Mouse (Mus musculus) G1E (cell line): ENCODE results near the gene Sorl1. TPM values are rescaled to one million over a fixed set of nuclear protein-coding genes. Genes with fewer than 3 reads are reported as not detected.

Experiments used
- ATAC-seq: 2 replicates; pipeline ENCODE4 v1.8.0; 2016; ENCODE audit warnings: mild to moderate bottlenecking; ENCODE audit not compliant: insufficient number of reproducible peaks, poor library complexity, low FRiP score, severe bottlenecking; ENCODE audit errors: extremely low read depth
- DNase-seq: peaks from one replicate; pipeline ENCODE4 v3.0.0; 2012; ENCODE audit warnings: low spot score
- H3K27me3 ChIP-seq: 2 replicates; pipeline ENCODE4 v1.6.1; 2012; ENCODE audit warnings: mild to moderate bottlenecking, low read length, inconsistent platforms; ENCODE audit not compliant: insufficient read depth
- H3K36me3 ChIP-seq: replicated peaks from 2 replicates; pipeline ENCODE3; 2012; ENCODE audit warnings: mild to moderate bottlenecking, inconsistent platforms
- H3K4me1 ChIP-seq: 2 replicates; pipeline ENCODE4 v1.6.1; 2012; ENCODE audit warnings: low read depth, low read length, inconsistent platforms, mixed read lengths; ENCODE audit not compliant: insufficient read depth
- H3K4me3 ChIP-seq: 2 replicates; pipeline ENCODE4 v1.5.1; 2012; ENCODE audit warnings: low read depth, mild to moderate bottlenecking, inconsistent platforms, low read length, moderate library complexity, mixed read lengths
- H3K9me3 ChIP-seq: replicated peaks from 2 replicates; pipeline ENCODE4 v1.6.1; 2012; ENCODE audit warnings: inconsistent platforms
- CTCF ChIP-seq: IDR thresholded peaks from 2 replicates; pipeline ENCODE4 v1.5.1; 2012; ENCODE audit warnings: low read depth, low read length, inconsistent platforms, mixed read lengths
- GATA1 ChIP-seq: IDR thresholded peaks from 2 replicates; pipeline ENCODE4 v1.6.1; 2012; ENCODE audit warnings: borderline replicate concordance, low read length, inconsistent platforms, mixed read lengths
- GATA2 ChIP-seq: IDR thresholded peaks from 2 replicates; pipeline ENCODE4 v1.6.1; 2012; ENCODE audit warnings: low read depth, low read length, inconsistent platforms, borderline replicate concordance
- POLR2AphosphoS5 ChIP-seq: IDR thresholded peaks from 2 replicates; pipeline ENCODE4 v1.6.1; 2012; ENCODE audit warnings: low read depth, low read length, inconsistent platforms; ENCODE audit not compliant: insufficient replicate concordance
- TAL1 ChIP-seq: conservative IDR thresholded peaks from 2 replicates; pipeline ENCODE4 v1.6.1; 2012; ENCODE audit warnings: low read depth, low read length, inconsistent platforms, mixed read lengths
- polyA plus RNA-seq: library from polyadenylated mRNA; stranded (reverse); fragments of >175 nt; gene quantifications from 2 replicates; pipeline ENCODE4 v1.2.3, GENCODE M21; 2012
- total RNA-seq, 2 experiments: library from RNA; stranded (forward) in 1 of 2; stranded (reverse) in 1 of 2; fragments of 200-1000 nt in 1 of 2; fragments of >200 nt in 1 of 2; fragmentation: Nextera tagmentation in 1 of 2; gene quantifications; 2 replicates each; pipeline ENCODE4 v1.2.3; 2014 to 2017

Gene Sorl1
- total and polyA plus RNA-seq, 3 experiments, result under 0.01 to 0.05 TPM; not detected in 1

- no peak for TF ChIP-seq TAL1
- TF ChIP-seq GATA2, result no peak
- no peak for TF ChIP-seq POLR2AphosphoS5
- no peak for TF ChIP-seq GATA1
- TF ChIP-seq CTCF, result no peak
- H3K4me3 ChIP-seq, result no peak overlapping the region
- no peaks in the 10 kb centered on the region; the same call in 1 of the 2 replicates for H3K27me3 ChIP-seq
- H3K36me3 ChIP-seq, result no peaks in the 10 kb centered on the region
- no peaks in the 10 kb centered on the region for H3K4me1 ChIP-seq
- ATAC-seq (no peak), DNase-seq (no peak)
- H3K9me3 ChIP-seq, result peaks cover 8% of the 10 kb centered on the region
These were observed 1.3 kb upstream of the Sorl1 start for GRCm38 (mm10) chr9:42125262-42125982.

- TF ChIP-seq GATA2, result no peak
- TF ChIP-seq CTCF, result no peak
- no peak for TF ChIP-seq GATA1
- no peak for TF ChIP-seq POLR2AphosphoS5
- H3K36me3 ChIP-seq, result no peaks in the 10 kb centered on the region
- H3K9me3 ChIP-seq, result peaks cover 8% of the 10 kb centered on the region
- H3K27me3 ChIP-seq, result no peaks in the 10 kb centered on the region; the same call in 1 of the 2 replicates
- DNase-seq, result no peak
- H3K4me3 ChIP-seq, result no peak overlapping the region
- ATAC-seq, result no peak
- no peaks in the 10 kb centered on the region for H3K4me1 ChIP-seq
These were observed 893 bp downstream of the Sorl1 start for GRCm38 (mm10) chr9:42123204-42123603.

GRCm38 (mm10) chr9:42122441-42122840, 1.7 kb downstream of the Sorl1 start:
- Histone ChIP-seq H3K4me3 (no peak overlapping the region), H3K9me3 (peaks cover 8% of the 10 kb centered on the region), H3K36me3 (no peaks in the 10 kb centered on the region), H3K27me3 (no peaks in the 10 kb centered on the region; the same call in 1 of the 2 replicates), H3K4me1 (no peaks in the 10 kb centered on the region)
- TF ChIP-seq GATA2 (no peak), TAL1 (no peak), GATA1 (no peak), POLR2AphosphoS5 (no peak), CTCF (no peak)
- no peak for ATAC-seq
- DNase-seq, result no peak

GRCm38 (mm10) chr9:42121631-42122354, 2.3 kb downstream of the Sorl1 start:
- H3K36me3 ChIP-seq, result no peaks in the 10 kb centered on the region
- no peaks in the 10 kb centered on the region for H3K4me1 ChIP-seq
- H3K9me3 ChIP-seq, result peaks cover 8% of the 10 kb centered on the region
- DNase-seq, result no peak
- no peak for ATAC-seq
- TF ChIP-seq GATA1 (no peak), CTCF (no peak)
- no peak overlapping the region for H3K4me3 ChIP-seq
- H3K27me3 ChIP-seq, result no peaks in the 10 kb centered on the region; the same call in 1 of the 2 replicates

- Histone ChIP-seq H3K4me3 (no peak overlapping the region), H3K9me3 (no peaks in the 10 kb centered on the region; the same call in 1 of the 2 replicates), H3K4me1 (no peaks in the 10 kb centered on the region), H3K27me3 (no peaks in the 10 kb centered on the region), H3K36me3 (no peaks in the 10 kb centered on the region)
- no peak for DNase-seq
- TF ChIP-seq GATA2, result no peak
- TF ChIP-seq TAL1, result no peak
- no peak for TF ChIP-seq GATA1
- no peak for TF ChIP-seq CTCF
- no peak for TF ChIP-seq POLR2AphosphoS5
- no peak for ATAC-seq
These were observed 7.6 kb downstream of the Sorl1 start for GRCm38 (mm10) chr9:42116418-42117056.

- no peaks in the 10 kb centered on the region for H3K4me1 ChIP-seq
- DNase-seq (no peak), ATAC-seq (no peak)
- no peaks in the 10 kb centered on the region for H3K27me3 ChIP-seq
- no peaks in the 10 kb centered on the region; the same call in 1 of the 2 replicates for H3K9me3 ChIP-seq
- TF ChIP-seq GATA1 (no peak), CTCF (no peak), GATA2 (no peak), POLR2AphosphoS5 (no peak), TAL1 (no peak)
- H3K4me3 ChIP-seq, result no peak overlapping the region
- no peaks in the 10 kb centered on the region for H3K36me3 ChIP-seq
These were observed 9.0 kb downstream of the Sorl1 start for GRCm38 (mm10) chr9:42115078-42115477.
